9 mouse cellular contexts compared by ENCODE assay signal in genomic region chr10:84646506-84647102, GRCm38 (mm10). TPM values are rescaled to one million over a fixed set of nuclear protein-coding genes. Genes with fewer than 3 reads are reported as not detected.
DNase-seq lines count a peak whose midpoint lies in the region; ATAC-seq and TF ChIP-seq lines count a peak whose summit lies in the region.
"Had no signal": no experiment of that assay in that cellular context is flagged by ENCODE, and none has a peak within 500 bp of the region (broad histone marks: within the 10 kb centered on the region; RNA-seq: fewer than 3 reads in every experiment).

No protein-coding gene starts in this region.

- intact Hi-C loops in heart, postnatal 14 days (cut with DNase I) = loop anchor here (5.0 to 10.0 kb wide), 2 partner anchors 186 to 268 kb away; partner anchors contain the start of gene Ric8b

- TF ChIP-seq CTCF in heart, postnatal 0 days (IDR thresholded peaks at IDR 0.05; ENCODE audit: low read depth) = no peak

- H3K9me3 ChIP-seq in heart, postnatal 0 days (replicated peaks; ENCODE audit: control insufficient read depth, low read length) = no peaks in the 10 kb centered on the region
- H3K9me3 ChIP-seq: G1E had no signal

- 76% methylated on average over 12 of the region's 12 CpGs for WGBS in heart, postnatal 0 days

- H3K36me3 ChIP-seq in heart, postnatal 0 days (replicated peaks; ENCODE audit: control insufficient read depth, insufficient read depth, low read length) = peaks cover 51% of the 10 kb centered on the region

- no peaks in the 10 kb centered on the region for H3K4me1 ChIP-seq in heart, postnatal 0 days (ENCODE audit: control insufficient read depth, insufficient read depth)

- no peak overlapping the region for H3K4me3 ChIP-seq in heart, postnatal 0 days (ENCODE audit: low read depth, low read length)

- TF ChIP-seq EP300 in heart, postnatal 0 days (IDR thresholded peaks at IDR 0.05; ENCODE audit: low read depth) = no peak

- H3K27me3 ChIP-seq in heart, postnatal 0 days (ENCODE audit: control insufficient read depth, insufficient read depth, low read length) = no peaks in the 10 kb centered on the region

- no peak overlapping the region for H3K9ac ChIP-seq in heart, postnatal 0 days (replicated peaks; ENCODE audit: low read depth, low read length)

- H3K27ac ChIP-seq in heart, postnatal 0 days (ENCODE audit: low read depth) = peak overlapping the region; percentile 1; the same call in 1 of the 2 replicates

- no peak for ATAC-seq in heart, postnatal 0 days (ENCODE audit: insufficient read depth, low read depth)
- peak; percentile 78 for ATAC-seq in megakaryocyte-erythroid progenitor cell, adult 5-6 weeks (replicated peaks; ENCODE audit: low FRiP score, low TSS enrichment, poor library complexity, severe bottlenecking)

- no peak overlapping the region for H3K4me2 ChIP-seq in heart, postnatal 0 days (ENCODE audit: low read depth, low read length)

- DNase-seq in heart, postnatal 0 days (ENCODE audit: low spot score) = no peak
- no peak for DNase-seq in heart, postnatal 14 days
- DNase-seq in cerebellum, postnatal 10 days = peak; percentile 70 to 73
- DNase-seq in layer of hippocampus, postnatal 25 days (ENCODE audit: extremely low spot score in 1 of 2, low spot score in 1 of 2) = peak; percentile 28 to 31
- peak; percentile 21 to 41 for DNase-seq in spleen, postnatal 14 days (ENCODE audit: low spot score in 2 of 2)
- no peak for DNase-seq in retina, embryonic 14.5 days (ENCODE audit: low spot score)
- DNase-seq in urinary bladder, adult 18-20 months (ENCODE audit: low spot score in 2 of 2) = no peak

RNA-seq across cellular contexts. Expression of gene Polr3b, which starts 24.5 kb away (rescaled TPM):
- 7.7 and 8.2 TPM in 2 replicates for total RNA-seq in heart, postnatal 0 days (2014; rRNA removed; ENCODE audit: low replicate concordance)
- polyA plus RNA-seq in heart, postnatal 0 days (2015; fragmentation: Nextera tagmentation; extraction: Ambion mirVana) = 4.8 and 5.2 TPM in 2 replicates
- 10 to 100 TPM; 11.7 to 12.1 TPM for total RNA-seq in heart, postnatal 14 days (2021)
- 10 to 100 TPM; 15.6 to 15.7 TPM for total RNA-seq in layer of hippocampus, postnatal 25 days (2021)
- total RNA-seq in megakaryocyte-erythroid progenitor cell, adult 5-6 weeks (2014; fragmentation: Nextera tagmentation) = 34.2 and 36.6 TPM in 2 replicates
- 63.5 and 82.4 TPM in 2 replicates for total RNA-seq in megakaryocyte-erythroid progenitor cell, adult 5-6 weeks (2017)

Comparison
In these comparisons a context has a peak if more than half of its experiments do, and no peak if none do; other contexts are left out.
1. DNase-seq: peak in cerebellum, postnatal 10 days (2 of 2), layer of hippocampus, postnatal 25 days (2 of 2) and spleen, postnatal 14 days (2 of 2); none in heart, postnatal 0 days (single experiment), heart, postnatal 14 days (0 of 2), retina, embryonic 14.5 days (single experiment) and urinary bladder, adult 18-20 months (0 of 2).